Mouse (Mus musculus) kidney, adult 2 months (tissue): ENCODE measurements at regions not wholly inside any gene's neighbourhood (a gene's known extent, or its start where the extent isn't known, plus 50 kb on each side); places are given as distances from the start of the nearest gene placed in this dataset.

Experiments used
- CTCF ChIP-seq: fragments of 200-500 bp; conservative IDR thresholded peaks from 2 replicates; pipeline ENCODE4 v1.5.1; 2011; ENCODE audit warnings: low read depth, mild to moderate bottlenecking, control low read depth, low read length, moderate library complexity, mixed read lengths; ENCODE audit not compliant: insufficient read depth, insufficient read length
- POLR2A ChIP-seq: fragments of 200-500 bp; IDR thresholded peaks from one replicate; pipeline ENCODE4 v1.6.1; 2011; ENCODE audit warnings: low read depth, low read length, control low read depth

DNA sequence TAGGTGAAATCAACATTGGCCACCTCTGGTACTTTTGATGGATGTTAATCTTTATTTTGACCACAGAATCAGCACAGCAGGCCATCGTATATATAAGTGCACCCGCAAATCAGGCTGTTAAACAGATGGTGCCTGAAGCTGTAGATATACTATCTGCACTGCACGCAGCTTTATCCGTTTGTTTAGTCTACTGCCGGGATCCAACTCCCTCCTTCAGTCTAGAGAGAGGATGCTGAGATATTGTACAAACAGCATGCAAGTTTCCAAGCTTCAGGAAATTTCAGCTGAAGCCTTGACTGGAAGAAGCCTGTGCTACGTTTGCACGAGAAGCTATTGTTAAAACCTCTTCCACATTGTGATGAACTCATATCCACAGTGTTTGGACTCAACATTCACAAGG lies 75.3 kb upstream of the Cyp1b1 start:
- TF ChIP-seq POLR2A (no peak), CTCF (no peak)
